Comparison of ENCODE assay signal across 8 mouse cellular contexts in the genomic region with DNA sequence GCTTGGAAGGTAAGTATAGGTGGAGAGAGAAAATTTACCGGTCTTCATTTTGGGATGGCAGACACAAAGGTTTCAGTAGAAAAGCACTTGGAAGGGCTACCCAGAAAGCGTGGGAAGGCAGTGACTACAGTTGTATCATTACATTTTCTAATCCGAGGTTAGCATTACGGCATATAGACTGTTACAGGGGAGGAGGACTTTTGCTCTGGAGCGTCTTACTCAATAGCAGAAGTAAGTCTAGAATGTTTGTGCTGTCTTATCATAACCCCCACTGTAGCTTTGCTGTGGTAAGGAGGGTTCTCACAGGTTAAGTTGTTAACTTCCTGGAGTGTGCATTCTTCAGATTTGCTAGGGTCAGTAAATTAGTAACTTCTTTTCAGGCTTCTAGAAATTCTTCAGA. TPM values are rescaled to one million over a fixed set of nuclear protein-coding genes. Genes with fewer than 3 reads are reported as not detected.
A peak's percentile ranks its signal among the peaks of the same experiment; 100 is the strongest.
DNase-seq lines count a peak whose midpoint lies in the region; ATAC-seq and TF ChIP-seq lines count a peak whose summit lies in the region.
"Had no signal": no experiment of that assay in that cellular context is flagged by ENCODE, and none has a peak within 500 bp of the region (broad histone marks: within the 10 kb centered on the region; RNA-seq: fewer than 3 reads in every experiment).

No protein-coding gene starts in this region.

- no peak for DNase-seq in left cerebral cortex, adult 2 months (ENCODE audit: extremely low spot score in 1 of 2, low spot score in 2 of 2)
- no peak for DNase-seq in left cerebral cortex, postnatal 10 days (ENCODE audit: extremely low spot score in 1 of 2, low spot score in 2 of 2)
- DNase-seq in forebrain, embryonic 10.5 days (ENCODE audit: extremely low spot score, low spot score): no peak
- no peak for DNase-seq in spleen, postnatal 36 days (ENCODE audit: low spot score in 2 of 2)
- DNase-seq in spleen, adult 18-20 months: no peak
- DNase-seq: layer of hippocampus, adult 9-11 months had no signal

- intact Hi-C loops in left cerebral cortex, adult 2 months (cut with DNase I): no loop called here
- intact Hi-C loops in left cerebral cortex, postnatal 10 days (cut with DNase I): loop anchor here (5.0 kb wide), 1 partner anchor 44 kb away; a partner anchor contains a TSS

- ATAC-seq in hindbrain, embryonic 15.5 days (ENCODE audit: low FRiP score, low read depth): no peak
- ATAC-seq in midbrain, embryonic 15.5 days (replicated peaks): no peak

- no peaks in the 10 kb centered on the region for H3K9me3 ChIP-seq in forebrain, embryonic 10.5 days
- H3K9me3 ChIP-seq in hindbrain, embryonic 15.5 days: no peaks in the 10 kb centered on the region
- H3K9me3 ChIP-seq in midbrain, embryonic 15.5 days: no peaks in the 10 kb centered on the region

- peak overlapping the region; percentile 59 for H3K4me2 ChIP-seq in hindbrain, embryonic 15.5 days
- H3K4me2 ChIP-seq in midbrain, embryonic 15.5 days: peak overlapping the region; percentile 81

- TF ChIP-seq CTCF in left cerebral cortex, adult 2 months (IDR thresholded peaks at IDR 0.05): no peak

- H3K27me3 ChIP-seq in forebrain, embryonic 10.5 days (ENCODE audit: poor library complexity, severe bottlenecking): peaks cover 33% of the 10 kb centered on the region
- H3K27me3 ChIP-seq in hindbrain, embryonic 15.5 days: 0 out of 2 replicates have a peak, but pooled peaks cover 7% of the 10 kb centered on the region
- H3K27me3 ChIP-seq in midbrain, embryonic 15.5 days (replicated peaks): peaks cover 9% of the 10 kb centered on the region; the same call in 1 of the 2 replicates

- H3K27ac ChIP-seq in left cerebral cortex, adult 2 months: no peak overlapping the region
- H3K27ac ChIP-seq in forebrain, embryonic 10.5 days: peak overlapping the region; percentile 48
- no peak overlapping the region for H3K27ac ChIP-seq in hindbrain, embryonic 15.5 days (replicated peaks)
- H3K27ac ChIP-seq in midbrain, embryonic 15.5 days: no peak overlapping the region

- peaks cover 55% of the 10 kb centered on the region for H3K4me1 ChIP-seq in forebrain, embryonic 10.5 days
- peaks cover 39% of the 10 kb centered on the region for H3K4me1 ChIP-seq in hindbrain, embryonic 15.5 days (replicated peaks)
- H3K4me1 ChIP-seq in midbrain, embryonic 15.5 days: peaks cover 31% of the 10 kb centered on the region

- no peak overlapping the region for H3K9ac ChIP-seq in hindbrain, embryonic 15.5 days
- no peak overlapping the region for H3K9ac ChIP-seq in midbrain, embryonic 15.5 days

- peak overlapping the region; percentile 92 for H3K4me3 ChIP-seq in left cerebral cortex, adult 2 months
- H3K4me3 ChIP-seq in forebrain, embryonic 10.5 days: peak overlapping the region; percentile 72
- peak overlapping the region; percentile 49 for H3K4me3 ChIP-seq in hindbrain, embryonic 15.5 days
- H3K4me3 ChIP-seq in midbrain, embryonic 15.5 days: peak overlapping the region; percentile 54

- H3K36me3 ChIP-seq in forebrain, embryonic 10.5 days (replicated peaks): no peaks in the 10 kb centered on the region
- no peaks in the 10 kb centered on the region for H3K36me3 ChIP-seq in hindbrain, embryonic 15.5 days
- no peaks in the 10 kb centered on the region for H3K36me3 ChIP-seq in midbrain, embryonic 15.5 days (replicated peaks)

- 68% methylated on average over 5 of the region's 5 CpGs for WGBS in forebrain, embryonic 10.5 days
- WGBS in hindbrain, embryonic 15.5 days: 74% methylated on average over 5 of the region's 5 CpGs
- WGBS in midbrain, embryonic 15.5 days: 72% methylated on average over 5 of the region's 5 CpGs

RNA-seq across cellular contexts. Expression of a gene that starts 2.2 kb away (rescaled TPM):
- 10 to 100 TPM; 41.5 to 42.1 TPM for total RNA-seq in left cerebral cortex, adult 2 months (2021)
- total RNA-seq in left cerebral cortex, postnatal 10 days (2021): 10 to 100 TPM; 27.9 to 30.0 TPM
- polyA plus RNA-seq in forebrain, embryonic 10.5 days (2016; fragmentation: Nextera tagmentation; extraction: Ambion mirVana): 2.8 and 3.1 TPM in 2 replicates
- polyA plus RNA-seq in hindbrain, embryonic 15.5 days (2015; fragmentation: Nextera tagmentation; extraction: Ambion mirVana): 20.8 and 22.2 TPM in 2 replicates
- polyA plus RNA-seq in midbrain, embryonic 15.5 days (2015; fragmentation: Nextera tagmentation; extraction: Ambion mirVana): 18.3 and 19.6 TPM in 2 replicates

RNA-seq across cellular contexts. Expression of a gene that starts 43.1 kb away (rescaled TPM):
- total RNA-seq in left cerebral cortex, adult 2 months (2021): under 1 TPM in 1 of 2 experiments, not detected in 1; 0.36 TPM
- total RNA-seq in left cerebral cortex, postnatal 10 days (2021): under 1 TPM in 1 of 2 experiments, not detected in 1; 0.61 TPM
- polyA plus RNA-seq in forebrain, embryonic 10.5 days (2016; fragmentation: Nextera tagmentation; extraction: Ambion mirVana): not detected in 2 replicates
- polyA plus RNA-seq in hindbrain, embryonic 15.5 days (2015; fragmentation: Nextera tagmentation; extraction: Ambion mirVana): 0.13 TPM in 1 of 2 replicates, not detected in the other
- not detected in 2 replicates for polyA plus RNA-seq in midbrain, embryonic 15.5 days (2015; fragmentation: Nextera tagmentation; extraction: Ambion mirVana)

RNA-seq across cellular contexts. Expression of a gene that starts 43.3 kb away (rescaled TPM):
- total RNA-seq in left cerebral cortex, adult 2 months (2021): 100 to 1,000 TPM; 159 to 168 TPM
- total RNA-seq in left cerebral cortex, postnatal 10 days (2021): 100 to 1,000 TPM; 172 to 184 TPM
- 205 and 209 TPM in 2 replicates for polyA plus RNA-seq in forebrain, embryonic 10.5 days (2016; fragmentation: Nextera tagmentation; extraction: Ambion mirVana)
- 248 and 260 TPM in 2 replicates for polyA plus RNA-seq in hindbrain, embryonic 15.5 days (2015; fragmentation: Nextera tagmentation; extraction: Ambion mirVana)
- 245 TPM in 2 replicates for polyA plus RNA-seq in midbrain, embryonic 15.5 days (2015; fragmentation: Nextera tagmentation; extraction: Ambion mirVana)
